ENCODE assay signal across 16 mouse cellular contexts in the genomic region with DNA sequence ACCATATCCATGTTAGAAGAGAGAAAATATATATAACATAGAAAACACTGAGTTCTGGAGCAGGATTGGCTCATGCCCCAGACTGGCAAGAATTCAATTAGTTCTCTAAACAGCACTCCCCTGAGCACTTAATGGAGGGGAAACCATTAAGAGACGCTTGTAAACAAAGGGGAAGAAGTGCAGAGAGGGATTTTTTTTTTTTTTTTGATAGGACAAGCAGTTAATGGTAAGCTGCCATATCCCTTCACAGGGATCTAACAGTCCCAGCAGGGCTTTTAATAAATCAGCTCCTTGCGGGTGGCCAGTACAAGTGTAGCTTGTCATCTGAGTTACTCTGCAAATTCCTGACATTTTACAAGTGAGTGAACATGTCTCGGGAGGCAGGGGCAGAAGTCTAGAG.
DNase-seq lines count a peak whose midpoint lies in the region; ATAC-seq and TF ChIP-seq lines count a peak whose summit lies in the region.
"Had no signal": no experiment of that assay in that cellular context is flagged by ENCODE, and none has a peak within 500 bp of the region (broad histone marks: within the 10 kb centered on the region; RNA-seq: fewer than 3 reads in every experiment).

No protein-coding gene starts in this region.

- ATAC-seq in hindbrain, embryonic 13.5 days (ENCODE audit: low FRiP score): peak; percentile 61; the same call in 1 of the 2 replicates
- peak; percentile 62; the same call in 1 of the 2 replicates for ATAC-seq in kidney, embryonic 14.5 days (ENCODE audit: low FRiP score, low TSS enrichment)
- ATAC-seq in heart, embryonic 12.5 days (ENCODE audit: insufficient number of reproducible peaks, low FRiP score): no peak
- ATAC-seq: activated CD4-positive, CD25-positive, alpha-beta regulatory T cell, adult 4 months; forebrain, embryonic 15.5 days; intestine, postnatal 0 days had no signal

- intact Hi-C loops in left cerebral cortex, adult 2 months (cut with DNase I): no loop called here

- H3K27ac ChIP-seq in hindbrain, embryonic 13.5 days: no peak overlapping the region
- no peak overlapping the region for H3K27ac ChIP-seq in hindbrain, embryonic 10.5 days
- no peak overlapping the region for H3K27ac ChIP-seq in kidney, embryonic 14.5 days (ENCODE audit: low read depth, low read length)
- H3K27ac ChIP-seq in left cerebral cortex, adult 2 months: no peak overlapping the region
- H3K27ac ChIP-seq in heart, embryonic 12.5 days (ENCODE audit: poor library complexity, severe bottlenecking): no peak overlapping the region
- H3K27ac ChIP-seq: forebrain, embryonic 15.5 days; liver, embryonic 13.5 days; stomach, embryonic 15.5 days had no signal

- WGBS in hindbrain, embryonic 13.5 days: 29% methylated on average over 3 of the region's 3 CpGs
- WGBS in hindbrain, embryonic 10.5 days: 47% methylated on average over 3 of the region's 3 CpGs
- WGBS in kidney, embryonic 14.5 days: 9% methylated on average over 3 of the region's 3 CpGs
- WGBS in heart, embryonic 12.5 days: 25% methylated on average over 3 of the region's 3 CpGs

- 0 out of 2 replicates have a peak, but pooled peaks cover 5% of the 10 kb centered on the region for H3K4me1 ChIP-seq in hindbrain, embryonic 13.5 days (replicated peaks)
- H3K4me1 ChIP-seq in hindbrain, embryonic 10.5 days (replicated peaks): no peaks in the 10 kb centered on the region
- H3K4me1 ChIP-seq in kidney, embryonic 14.5 days (ENCODE audit: control insufficient read depth, insufficient read depth, low read length): 0 out of 2 replicates have a peak, but pooled peaks cover 5% of the 10 kb centered on the region
- H3K4me1 ChIP-seq in heart, embryonic 12.5 days (replicated peaks): peaks cover 8% of the 10 kb centered on the region; the same call in 1 of the 2 replicates
- H3K4me1 ChIP-seq: forebrain, embryonic 15.5 days; liver, embryonic 13.5 days; stomach, embryonic 15.5 days had no signal

- no peak for TF ChIP-seq POLR2A in brain, embryonic 14.5 days (IDR thresholded peaks at IDR 0.05; ENCODE audit: borderline replicate concordance, extremely low read depth, insufficient read depth, insufficient read length, poor library complexity, severe bottlenecking)

- no peaks in the 10 kb centered on the region for H3K36me3 ChIP-seq in hindbrain, embryonic 13.5 days
- H3K36me3 ChIP-seq in hindbrain, embryonic 10.5 days: no peaks in the 10 kb centered on the region
- H3K36me3 ChIP-seq in kidney, embryonic 14.5 days (ENCODE audit: control insufficient read depth, insufficient read depth, low read length): no peaks in the 10 kb centered on the region
- H3K36me3 ChIP-seq in heart, embryonic 12.5 days: no peaks in the 10 kb centered on the region
- H3K36me3 ChIP-seq: forebrain, embryonic 15.5 days; liver, embryonic 13.5 days; stomach, embryonic 15.5 days had no signal

- no peak for TF ChIP-seq CTCF in brain, embryonic 14.5 days (IDR thresholded peaks at IDR 0.05; ENCODE audit: borderline replicate concordance, extremely low read depth, insufficient read depth, insufficient read length)
- no peak for TF ChIP-seq CTCF in left cerebral cortex, adult 2 months (IDR thresholded peaks at IDR 0.05)

- no peak overlapping the region for H3K4me3 ChIP-seq in hindbrain, embryonic 13.5 days
- H3K4me3 ChIP-seq in hindbrain, embryonic 10.5 days: no peak overlapping the region
- no peak overlapping the region for H3K4me3 ChIP-seq in kidney, embryonic 14.5 days (ENCODE audit: low read length)
- H3K4me3 ChIP-seq in left cerebral cortex, adult 2 months: no peak overlapping the region
- no peak overlapping the region for H3K4me3 ChIP-seq in heart, embryonic 12.5 days
- H3K4me3 ChIP-seq: forebrain, embryonic 15.5 days; liver, embryonic 13.5 days; stomach, embryonic 15.5 days had no signal

- H3K27me3 ChIP-seq in hindbrain, embryonic 13.5 days: no peaks in the 10 kb centered on the region
- H3K27me3 ChIP-seq in hindbrain, embryonic 10.5 days (ENCODE audit: insufficient read depth, poor library complexity, severe bottlenecking): no peaks in the 10 kb centered on the region
- no peaks in the 10 kb centered on the region for H3K27me3 ChIP-seq in kidney, embryonic 14.5 days (ENCODE audit: control insufficient read depth, insufficient read depth, low read length)
- no peaks in the 10 kb centered on the region for H3K27me3 ChIP-seq in heart, embryonic 12.5 days (replicated peaks)
- H3K27me3 ChIP-seq: forebrain, embryonic 15.5 days; liver, embryonic 13.5 days; stomach, embryonic 15.5 days had no signal

- DNase-seq in hindbrain, embryonic 10.5 days (ENCODE audit: low spot score): no peak
- DNase-seq in brain, embryonic 14.5 days (ENCODE audit: low read depth): peak; percentile 43
- DNase-seq in mesoderm, embryonic 11.5 days (ENCODE audit: low read depth, low spot score): peak; percentile 49
- no peak for DNase-seq in left cerebral cortex, adult 2 months (ENCODE audit: extremely low spot score in 1 of 2, low spot score in 2 of 2)
- no peak for DNase-seq in spleen, postnatal 14 days (ENCODE audit: low spot score in 2 of 2)
- DNase-seq: cerebellum, adult 2 months; gastrocnemius, postnatal 10 days; liver, embryonic 13.5 days; thymus, postnatal 25 days had no signal

- H3K4me2 ChIP-seq in hindbrain, embryonic 13.5 days: no peak overlapping the region
- no peak overlapping the region for H3K4me2 ChIP-seq in kidney, embryonic 14.5 days (replicated peaks; ENCODE audit: low read depth, low read length)
- no peak overlapping the region for H3K4me2 ChIP-seq in heart, embryonic 12.5 days
- H3K4me2 ChIP-seq: forebrain, embryonic 15.5 days; liver, embryonic 13.5 days; stomach, embryonic 15.5 days had no signal

- no peak overlapping the region for H3K9ac ChIP-seq in hindbrain, embryonic 13.5 days
- H3K9ac ChIP-seq in kidney, embryonic 14.5 days (ENCODE audit: low read depth, low read length): no peak overlapping the region
- H3K9ac ChIP-seq in heart, embryonic 12.5 days: no peak overlapping the region
- H3K9ac ChIP-seq: forebrain, embryonic 15.5 days; liver, embryonic 13.5 days; stomach, embryonic 15.5 days had no signal

- H3K9me3 ChIP-seq in hindbrain, embryonic 13.5 days: no peaks in the 10 kb centered on the region
- no peaks in the 10 kb centered on the region for H3K9me3 ChIP-seq in hindbrain, embryonic 10.5 days
- no peaks in the 10 kb centered on the region for H3K9me3 ChIP-seq in kidney, embryonic 14.5 days (ENCODE audit: control insufficient read depth, low read length)
- no peaks in the 10 kb centered on the region for H3K9me3 ChIP-seq in heart, embryonic 12.5 days (replicated peaks)
- H3K9me3 ChIP-seq: forebrain, embryonic 15.5 days; liver, embryonic 13.5 days; stomach, embryonic 15.5 days had no signal

Comparison
In these comparisons a context has a peak if more than half of its experiments do, and no peak if none do; other contexts are left out.
1. DNase-seq: peak in brain, embryonic 14.5 days (single experiment) and mesoderm, embryonic 11.5 days (single experiment); none in hindbrain, embryonic 10.5 days (single experiment), left cerebral cortex, adult 2 months (0 of 2) and spleen, postnatal 14 days (0 of 2).